Mouse (Mus musculus): ENCODE measurements around the gene Mcoln3.

GRCm38 (mm10) chr3:146097861-146098260, 19.4 kb upstream of the Mcoln3 start:
- TF ChIP-seq TAL1 (IDR thresholded peaks at IDR 0.05; ENCODE audit: low read length) (no peak), GATA1 (IDR thresholded peaks at IDR 0.05; ENCODE audit: low read length) (no peak)
